Mouse (Mus musculus) MEL (cell line): Measurements from ENCODE around the gene Gm10271. TPM values are rescaled to one million over a fixed set of nuclear protein-coding genes. Genes with fewer than 3 reads are reported as not detected.

Experiments
- DNase-seq: peaks from one replicate; pipeline ENCODE4 v3.0.0; 2011; ENCODE audit warnings: low read depth, low spot score
- H3K27ac ChIP-seq: 2 replicates; pipeline ENCODE4 v1.5.1; 2012; ENCODE audit warnings: low read depth, mild to moderate bottlenecking, control low read depth, low read length, moderate library complexity; ENCODE audit not compliant: control insufficient read depth
- H3K27me3 ChIP-seq, 2 experiments: fragments of 150-350 bp in 1 of 2; sonication (generic) in 1 of 2; 2 replicates each; pipeline ENCODE4 v1.6.1; 2012; ENCODE audit warnings: low read length in 2 of 2, mild to moderate bottlenecking in 2 of 2, improper control_type of control experiment in 1 of 2, moderate library complexity in 1 of 2; ENCODE audit not compliant: insufficient read depth in 2 of 2, control insufficient read depth in 1 of 2
- H3K36me3 ChIP-seq, 2 experiments: 2 replicates each; pipeline ENCODE4 v1.6.1; 2012 to 2014; ENCODE audit warnings: low read length in 2 of 2, improper control_type of control experiment in 1 of 2, inconsistent platforms in 1 of 2, mild to moderate bottlenecking in 1 of 2; ENCODE audit not compliant: insufficient read depth in 2 of 2, control insufficient read depth in 1 of 2
- H3K4me1 ChIP-seq, 2 experiments: fragments of 150-350 bp in 1 of 2; sonication (generic) in 1 of 2; 2 replicates each; pipeline ENCODE4 v1.6.1; 2012; ENCODE audit warnings: low read length in 2 of 2, improper control_type of control experiment in 1 of 2, mild to moderate bottlenecking in 1 of 2; ENCODE audit not compliant: insufficient read depth in 2 of 2, control insufficient read depth in 1 of 2
- H3K4me3 ChIP-seq, 2 experiments: fragments of 150-350 bp in 1 of 2; sonication (generic) in 1 of 2; 2 replicates each; pipeline ENCODE4 v1.5.1; 2012; ENCODE audit warnings: low read depth in 2 of 2, low read length in 2 of 2, mild to moderate bottlenecking in 2 of 2, moderate library complexity in 2 of 2, control low read depth in 1 of 2, improper control_type of control experiment in 1 of 2; ENCODE audit not compliant: control insufficient read depth in 1 of 2, insufficient read depth in 1 of 2
- H3K79me2 ChIP-seq: 2 replicates; pipeline ENCODE4 v1.6.1; 2012; ENCODE audit warnings: mild to moderate bottlenecking, low read length, moderate library complexity; ENCODE audit not compliant: control insufficient read depth, poor library complexity, insufficient read depth
- H3K9ac ChIP-seq: 2 replicates; pipeline ENCODE4 v1.6.1; 2012; ENCODE audit warnings: low read depth, mild to moderate bottlenecking, control low read depth, low read length, moderate library complexity; ENCODE audit not compliant: control insufficient read depth, poor library complexity, severe bottlenecking
- H3K9me3 ChIP-seq: fragments of 150-350 bp; sonication (generic); replicated peaks from 2 replicates; pipeline ENCODE4 v1.6.1; 2012; ENCODE audit warnings: mild to moderate bottlenecking, low read length, improper control_type of control experiment, moderate library complexity; ENCODE audit not compliant: insufficient read depth
- CHD2 ChIP-seq: IDR thresholded peaks from 2 replicates; pipeline ENCODE4 v1.6.1; 2011; ENCODE audit warnings: low read length, improper control_type of control experiment
- CTCF ChIP-seq, 3 experiments: IDR thresholded peaks in 2 of 3; conservative IDR thresholded peaks in 1 of 3; 2 replicates each; pipeline ENCODE4 v1.5.1; 2011 to 2012; ENCODE audit warnings: low read length in 3 of 3, low read depth in 2 of 3, mild to moderate bottlenecking in 2 of 3, improper control_type of control experiment in 1 of 3, inconsistent platforms in 1 of 3, mixed read lengths in 1 of 3, moderate library complexity in 1 of 3; ENCODE audit not compliant: control insufficient read depth in 1 of 3, insufficient read depth in 1 of 3, poor library complexity in 1 of 3, severe bottlenecking in 1 of 3
- E2F4 ChIP-seq: IDR thresholded peaks from 2 replicates; pipeline ENCODE4 v1.6.1; 2011; ENCODE audit warnings: low read depth, low read length, improper control_type of control experiment, borderline replicate concordance
- ELF1 ChIP-seq: IDR thresholded peaks from 2 replicates; pipeline ENCODE4 v1.6.1; 2014; ENCODE audit warnings: low read depth, mild to moderate bottlenecking, inconsistent platforms, low read length, improper control_type of control experiment, moderate library complexity
- GABPA ChIP-seq: IDR thresholded peaks from 2 replicates; pipeline ENCODE4 v1.6.1; 2012; ENCODE audit warnings: low read depth, mild to moderate bottlenecking, inconsistent platforms, low read length, improper control_type of control experiment, moderate library complexity
- GATA1 ChIP-seq: IDR thresholded peaks from 2 replicates; pipeline ENCODE4 v1.6.1; 2011; ENCODE audit warnings: low read depth, low read length, improper control_type of control experiment
- HCFC1 ChIP-seq: IDR thresholded peaks from 2 replicates; pipeline ENCODE4 v1.6.1; 2012; ENCODE audit warnings: low read depth, mild to moderate bottlenecking, inconsistent platforms, low read length, improper control_type of control experiment, moderate library complexity
- KAT2A ChIP-seq: conservative IDR thresholded peaks from 2 replicates; pipeline ENCODE4 v1.6.1; 2012; ENCODE audit warnings: low read depth, low read length, improper control_type of control experiment, inconsistent platforms
- MAFK ChIP-seq: IDR thresholded peaks from 2 replicates; pipeline ENCODE4 v1.6.1; 2011; ENCODE audit warnings: low read depth, mild to moderate bottlenecking, low read length, improper control_type of control experiment, borderline replicate concordance
- MAX ChIP-seq: IDR thresholded peaks from 2 replicates; pipeline ENCODE4 v1.6.1; 2011; ENCODE audit warnings: low read length, improper control_type of control experiment
- MEF2A ChIP-seq: IDR thresholded peaks from 2 replicates; pipeline ENCODE4 v1.6.1; 2014; ENCODE audit warnings: low read depth, mild to moderate bottlenecking, inconsistent platforms, low read length, improper control_type of control experiment; ENCODE audit not compliant: poor library complexity, insufficient replicate concordance, severe bottlenecking; ENCODE audit errors: extremely low read depth
- MXI1 ChIP-seq: IDR thresholded peaks from 2 replicates; pipeline ENCODE4 v1.6.1; 2011; ENCODE audit warnings: mild to moderate bottlenecking, low read depth, low read length, improper control_type of control experiment
- MYC ChIP-seq: IDR thresholded peaks from 2 replicates; pipeline ENCODE4 v1.6.1; 2011; ENCODE audit warnings: low read depth, mild to moderate bottlenecking, low read length, improper control_type of control experiment, moderate library complexity
- NELFE ChIP-seq: IDR thresholded peaks from 2 replicates; pipeline ENCODE4 v1.6.1; 2011; ENCODE audit warnings: low read depth, low read length, improper control_type of control experiment
- POLR2AphosphoS5 ChIP-seq: IDR thresholded peaks from 2 replicates; pipeline ENCODE4 v1.6.1; 2012; ENCODE audit warnings: low read depth, borderline replicate concordance, mild to moderate bottlenecking, inconsistent platforms, low read length, moderate library complexity, mixed read lengths
- RAD21 ChIP-seq: IDR thresholded peaks from 2 replicates; pipeline ENCODE4 v1.6.1; 2011; ENCODE audit warnings: mild to moderate bottlenecking, low read depth, low read length, improper control_type of control experiment
- RCOR1 ChIP-seq: IDR thresholded peaks from 2 replicates; pipeline ENCODE4 v1.6.1; 2012; ENCODE audit warnings: low read depth, mild to moderate bottlenecking, inconsistent platforms, low read length, improper control_type of control experiment
- SMC3 ChIP-seq: IDR thresholded peaks from 2 replicates; pipeline ENCODE4 v1.6.1; 2011; ENCODE audit warnings: low read depth, low read length, improper control_type of control experiment
- TAL1 ChIP-seq: IDR thresholded peaks from 2 replicates; pipeline ENCODE4 v1.6.1; 2012; ENCODE audit warnings: mild to moderate bottlenecking, inconsistent platforms, low read length, moderate library complexity, mixed read lengths
- TCF12 ChIP-seq: IDR thresholded peaks from 2 replicates; pipeline ENCODE4 v1.6.1; 2014; ENCODE audit warnings: low read depth, mild to moderate bottlenecking, inconsistent platforms, low read length, improper control_type of control experiment, moderate library complexity
- UBTF ChIP-seq: IDR thresholded peaks from 2 replicates; pipeline ENCODE4 v1.6.1; 2012; ENCODE audit warnings: low read depth, mild to moderate bottlenecking, inconsistent platforms, low read length, improper control_type of control experiment, moderate library complexity, borderline replicate concordance; ENCODE audit not compliant: insufficient read depth
- USF1 ChIP-seq: IDR thresholded peaks from 2 replicates; pipeline ENCODE4 v1.6.1; 2014; ENCODE audit warnings: low read depth, mild to moderate bottlenecking, inconsistent platforms, low read length, improper control_type of control experiment, moderate library complexity
- USF2 ChIP-seq, 2 experiments: IDR thresholded peaks; 2 replicates each; pipeline ENCODE4 v1.6.1; 2011 to 2012; ENCODE audit warnings: improper control_type of control experiment in 2 of 2, low read length in 2 of 2, borderline replicate concordance in 1 of 2, inconsistent platforms in 1 of 2, low read depth in 1 of 2, mild to moderate bottlenecking in 1 of 2; ENCODE audit not compliant: insufficient read depth in 1 of 2
- ZC3H11A ChIP-seq: IDR thresholded peaks from 2 replicates; pipeline ENCODE4 v1.6.1; 2012; ENCODE audit warnings: low read depth, mild to moderate bottlenecking, inconsistent platforms, low read length, improper control_type of control experiment
- ZKSCAN1 ChIP-seq: IDR thresholded peaks from 2 replicates; pipeline ENCODE4 v1.6.1; 2012; ENCODE audit warnings: low read depth, mild to moderate bottlenecking, inconsistent platforms, low read length, improper control_type of control experiment, moderate library complexity
- ZNF384 ChIP-seq: IDR thresholded peaks from 2 replicates; pipeline ENCODE4 v1.6.1; 2012; ENCODE audit warnings: low read depth, mild to moderate bottlenecking, inconsistent platforms, low read length, improper control_type of control experiment
- polyA plus RNA-seq, 2 experiments: library from polyadenylated mRNA; stranded (reverse) in 1 of 2; unstranded in 1 of 2; fragments of >175 nt in 1 of 2; fragments of >200 nt in 1 of 2; gene quantifications; 2 replicates each; pipeline versions ENCODE4 v1.2.1 to v1.2.4; 2012; ENCODE audit warnings: low replicate concordance in 2 of 2, low read depth in 1 of 2; ENCODE audit not compliant: insufficient read length in 2 of 2, insufficient read depth in 1 of 2, missing spikeins in 1 of 2
- total RNA-seq: library from RNA; depleted of rRNA; stranded (reverse); fragments of 300-350 nt; gene quantifications from 2 replicates; pipeline ENCODE4 v1.2.3, GENCODE M21; 2012

The Gm10271 gene
- total and polyA plus RNA-seq, 3 experiments, result not detected

DNA sequence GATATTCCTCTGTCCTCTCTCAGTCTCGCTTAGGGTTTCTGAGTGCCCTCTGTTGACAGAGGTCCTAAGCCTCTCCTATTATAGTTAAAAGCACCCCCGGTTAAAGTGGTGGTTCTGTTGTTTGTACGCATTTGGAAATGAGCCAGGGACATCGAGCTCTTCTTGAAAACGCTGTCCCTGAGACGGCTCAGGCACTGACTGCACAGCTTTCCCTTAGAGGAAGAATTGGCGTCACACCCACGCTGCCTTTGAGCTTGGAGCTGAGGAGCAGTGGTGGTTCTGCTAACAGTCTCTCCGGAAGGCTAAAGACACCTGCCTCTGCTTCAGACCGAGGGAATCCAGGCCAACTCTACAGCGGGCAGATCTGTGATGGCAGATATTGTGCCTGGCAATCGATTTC is 28.6 kb upstream of the Gm10271 start:
- no peak for DNase-seq
- H3K27ac ChIP-seq, result no peak overlapping the region
- H3K9me3 ChIP-seq, result no peaks in the 10 kb centered on the region
- H3K79me2 ChIP-seq, result no peaks in the 10 kb centered on the region
- H3K36me3 ChIP-seq, result no peaks in the 10 kb centered on the region
- no peak overlapping the region for H3K9ac ChIP-seq
- no peak overlapping the region for H3K4me3 ChIP-seq
- H3K27me3 ChIP-seq, result peaks cover 0 to 6% of the 10 kb centered on the region in 2 experiments; a peak in 2 of 4 replicates
- TF ChIP-seq NELFE (no peak), CHD2 (no peak), GATA1 (no peak), TAL1 (no peak), RAD21 (no peak), ZNF384 (no peak), SMC3 (no peak)
- no peaks in the 10 kb centered on the region for H3K4me1 ChIP-seq

DNA sequence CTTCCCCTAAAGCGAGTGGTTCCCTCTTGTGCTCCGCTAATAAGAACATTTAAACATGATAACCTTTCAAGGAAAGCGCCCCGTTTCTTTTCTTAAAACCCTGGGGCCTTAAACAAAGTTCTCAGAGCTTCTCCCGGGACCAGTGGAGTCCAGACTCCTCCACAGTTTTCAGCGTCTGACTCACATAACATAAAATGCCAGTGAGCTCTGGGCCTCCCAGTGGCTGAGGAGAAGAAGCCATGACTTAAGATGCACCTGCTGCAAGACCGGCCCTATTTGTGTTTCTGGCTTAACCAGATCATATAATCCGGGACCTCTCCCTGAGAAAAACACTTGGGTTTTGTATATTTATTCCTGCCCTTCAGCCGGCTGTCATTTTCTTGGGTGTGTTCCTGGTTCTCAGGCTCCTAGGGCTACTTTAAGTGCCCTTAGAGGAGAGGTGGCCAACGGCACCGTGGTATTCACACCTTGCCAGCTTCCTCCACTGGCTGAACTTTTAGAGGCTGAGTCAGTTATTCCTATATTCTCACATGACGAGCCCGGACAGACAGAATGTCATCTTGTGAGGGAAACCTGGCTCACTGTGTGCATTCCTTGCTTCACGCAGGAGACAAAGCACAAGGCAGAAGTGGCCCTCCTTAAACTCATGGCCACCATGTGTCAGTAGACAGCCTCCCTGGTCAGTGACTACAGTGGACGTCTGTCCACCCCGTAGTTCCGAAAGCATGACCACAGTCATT is 26.5 kb upstream of the Gm10271 start:
- Histone ChIP-seq H3K36me3 (no peaks in the 10 kb centered on the region), H3K4me3 (no peak overlapping the region), H3K9me3 (no peaks in the 10 kb centered on the region), H3K4me1 (no peaks in the 10 kb centered on the region), H3K27ac (no peak overlapping the region), H3K9ac (no peak overlapping the region), H3K79me2 (no peaks in the 10 kb centered on the region), H3K27me3 (peaks cover 0 to 6% of the 10 kb centered on the region in 2 experiments; a peak in 2 of 4 replicates)
- TF ChIP-seq KAT2A (no peak), HCFC1 (no peak), MXI1 (no peak)
- no peak for DNase-seq

DNA sequence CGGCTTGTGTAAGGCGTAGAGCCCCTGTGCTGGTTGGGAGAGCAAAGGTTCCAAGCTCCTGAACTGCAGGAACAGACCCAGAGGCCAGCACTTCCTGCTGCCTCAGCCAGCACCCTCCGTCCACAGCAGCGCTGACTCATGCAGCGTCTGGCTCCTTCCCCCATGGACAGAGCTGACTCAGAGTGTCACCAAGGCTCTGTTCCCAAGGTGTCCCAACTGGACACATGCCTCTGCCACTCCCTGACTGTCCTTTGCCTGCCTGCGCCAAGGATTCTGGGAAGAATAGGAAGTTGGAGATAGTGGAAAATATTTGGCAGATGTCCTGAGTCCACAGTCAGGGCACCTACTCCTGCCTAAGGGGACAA is 23.8 kb upstream of the Gm10271 start:
- H3K4me1 ChIP-seq, result no peaks in the 10 kb centered on the region
- H3K9ac ChIP-seq, result no peak overlapping the region
- DNase-seq, result peak; percentile 5
- H3K4me3 ChIP-seq, result no peak overlapping the region
- no peaks in the 10 kb centered on the region for H3K79me2 ChIP-seq
- H3K9me3 ChIP-seq, result no peaks in the 10 kb centered on the region
- H3K36me3 ChIP-seq, result no peaks in the 10 kb centered on the region
- no peak overlapping the region for H3K27ac ChIP-seq
- H3K27me3 ChIP-seq, result peaks cover 0 to 2% of the 10 kb centered on the region in 2 experiments; a peak in 1 of 4 replicates
- TF ChIP-seq ZC3H11A, result no peak
- no peak for TF ChIP-seq RCOR1
- TF ChIP-seq USF2 (IDR thresholded peaks at IDR 0.05; ENCODE audit: borderline replicate concordance in 1 of 2, insufficient read depth in 1 of 2, low read depth in 1 of 2, low read length in 2 of 2), result no peak
- no peak for TF ChIP-seq E2F4
- TF ChIP-seq ELF1, result no peak
- TF ChIP-seq MXI1, result no peak
- TF ChIP-seq POLR2AphosphoS5, result no peak
- no peak for TF ChIP-seq USF1
- TF ChIP-seq MAX, result no peak
- no peak for TF ChIP-seq GABPA
- no peak for TF ChIP-seq TCF12
- TF ChIP-seq ZKSCAN1, result no peak
- TF ChIP-seq CTCF (IDR thresholded peaks at IDR 0.05 in 2 of 3, conservative IDR thresholded peaks at IDR 0.05 in 1 of 3; ENCODE audit: control insufficient read depth in 1 of 3, insufficient read depth in 1 of 3, low read depth in 2 of 3, low read length in 3 of 3, poor library complexity in 1 of 3, severe bottlenecking in 1 of 3), result no peak
- no peak for TF ChIP-seq MEF2A
- no peak for TF ChIP-seq UBTF
- TF ChIP-seq NELFE, result no peak
- no peak for TF ChIP-seq MAFK
- TF ChIP-seq MYC, result no peak
